Mouse (Mus musculus) midbrain, embryonic 11.5 days (tissue): ENCODE results near the gene Hist1h2ad. TPM values are rescaled to one million over a fixed set of nuclear protein-coding genes. Genes with fewer than 3 reads are reported as not detected.
"Not testable (repeated sequence)": the region's sequence is repeated elsewhere in the genome, so short reads cannot be mapped to it uniquely, and the experiment has no call there.

ENCODE experiments used
- ATAC-seq: fragments of 200-750 bp; cut with Nextera tagmentation; 2 replicates; pipeline ENCODE4 v1.8.0; 2017; ENCODE audit warnings: moderate TSS enrichment, moderate library complexity; ENCODE audit not compliant: low FRiP score
- DNase-seq: peaks from one replicate; pipeline ENCODE4 v3.0.0; 2015; ENCODE audit warnings: low spot score; ENCODE audit errors: missing footprints
- H3K27ac ChIP-seq: fragments of 300-500 bp; sonication (generic); 2 replicates; pipeline ENCODE4 v1.5.1; 2014; ENCODE audit warnings: low read depth, low read length
- H3K27me3 ChIP-seq: fragments of 300-500 bp; sonication (generic); 2 replicates; pipeline ENCODE4 v1.6.1; 2014; ENCODE audit warnings: mild to moderate bottlenecking, low read length, moderate library complexity, mixed read lengths; ENCODE audit not compliant: control insufficient read depth, insufficient read depth
- H3K36me3 ChIP-seq: fragments of 300-500 bp; sonication (generic); 2 replicates; pipeline ENCODE4 v1.6.1; 2014; ENCODE audit warnings: mild to moderate bottlenecking, low read length, moderate library complexity, mixed read lengths; ENCODE audit not compliant: control insufficient read depth, insufficient read depth
- H3K4me1 ChIP-seq: fragments of 300-500 bp; sonication (generic); 2 replicates; pipeline ENCODE4 v1.6.1; 2014; ENCODE audit warnings: low read length; ENCODE audit not compliant: control insufficient read depth, insufficient read depth
- H3K4me2 ChIP-seq: fragments of 300-500 bp; sonication (generic); 2 replicates; pipeline ENCODE4 v1.6.1; 2014; ENCODE audit warnings: mild to moderate bottlenecking, moderate library complexity
- H3K4me3 ChIP-seq: fragments of 300-500 bp; sonication (generic); 2 replicates; pipeline ENCODE4 v1.5.1; 2014; ENCODE audit warnings: low read depth, low read length
- H3K9ac ChIP-seq: fragments of 300-500 bp; sonication (generic); 2 replicates; pipeline ENCODE4 v1.6.1; 2014; ENCODE audit warnings: low read length
- H3K9me3 ChIP-seq: fragments of 300-500 bp; sonication (generic); 2 replicates; pipeline ENCODE4 v1.6.1; 2016; ENCODE audit warnings: low read length; ENCODE audit not compliant: control insufficient read depth
- WGBS: fragments of 180-500 bp; shearing (Covaris S2); extraction: QIAGEN DNeasy Blood & Tissue Kit; methylation state at CpG from one replicate; pipeline ENCODE4 v1.1.7; 2014; 5-methylcytosine and 5-hydroxymethylcytosine counted together
- polyA plus RNA-seq: library from polyadenylated mRNA; unstranded; fragments of >200 nt; fragmentation: Nextera tagmentation; extraction: Ambion mirVana; gene quantifications from 2 replicates; pipeline ENCODE4 v1.2.1, GENCODE M21; 2014

Gene Hist1h2ad
- polyA plus RNA-seq, 1 experiment from 2014 or later, result 1.9 TPM

- H3K4me2 ChIP-seq, result peak overlapping the region; percentile 71
- not testable (repeated sequence) for H3K27me3 ChIP-seq, H3K4me1 ChIP-seq, H3K9me3 ChIP-seq, H3K36me3 ChIP-seq, DNase-seq, ATAC-seq
- peak overlapping the region; percentile 96; the same call in 1 of the 2 replicates for H3K27ac ChIP-seq
- H3K4me3 ChIP-seq, result peak overlapping the region; percentile 35
- peak overlapping the region; percentile 86; the same call in 1 of the 2 replicates for H3K9ac ChIP-seq
- 0% methylated on average over 2 of the region's 5 CpGs for WGBS
Observed at GRCm38 (mm10) chr13:23561531-23561882, 12.7 kb upstream of the Hist1h2ad start.

GRCm38 (mm10) chr13:23561883-23562659 is 12.1 kb upstream of the Hist1h2ad start, which contains the start of gene Hist1h3e:
TSS of gene Hist1h3e (minus strand) at chr13:23562369.
- peak within 1 kb of the TSS; percentile 86 for H3K9ac ChIP-seq
- H3K4me3 ChIP-seq, result peak within 1 kb of the TSS; percentile 35
- 0% methylated on average over 46 of the region's 67 CpGs for WGBS
- H3K4me1 ChIP-seq, H3K36me3 ChIP-seq, H3K9me3 ChIP-seq, H3K27me3 ChIP-seq: not testable (repeated sequence)
- ATAC-seq, result peak; percentile 98
- peak; percentile 99 for DNase-seq
- H3K27ac ChIP-seq, result peak within 1 kb of the TSS; percentile 96
- H3K4me2 ChIP-seq, result peak within 1 kb of the TSS; percentile 71

- 4% methylated on average over 18 of the region's 18 CpGs for WGBS
- H3K4me2 ChIP-seq, result peak overlapping the region; percentile 71
- DNase-seq (peak; percentile 96), ATAC-seq (peak; percentile 65)
- H3K9me3 ChIP-seq, result no peaks in the 10 kb centered on the region
- no peaks in the 10 kb centered on the region for H3K27me3 ChIP-seq
- H3K4me1 ChIP-seq, result no peaks in the 10 kb centered on the region
- H3K9ac ChIP-seq, result peak overlapping the region; percentile 86
- H3K36me3 ChIP-seq, result no peaks in the 10 kb centered on the region
- H3K27ac ChIP-seq, result peak overlapping the region; percentile 96
- H3K4me3 ChIP-seq, result peak overlapping the region; percentile 35
Observed at GRCm38 (mm10) chr13:23562699-23563462, 11.3 kb upstream of the Hist1h2ad start.

- Histone ChIP-seq H3K9me3 (no peaks in the 10 kb centered on the region), H3K36me3 (no peaks in the 10 kb centered on the region), H3K4me1 (no peaks in the 10 kb centered on the region; the same call in 1 of the 2 replicates), H3K27me3 (no peaks in the 10 kb centered on the region), H3K4me3 (no peak overlapping the region), H3K27ac (0 out of 2 replicates have a peak overlapping the region, but pooled peaks have one; percentile 96), H3K9ac (no peak overlapping the region), H3K4me2 (no peak overlapping the region)
- WGBS, result 87% methylated on average over 2 of the region's 2 CpGs
- ATAC-seq, result no peak
- no peak for DNase-seq
Observed at GRCm38 (mm10) chr13:23564482-23564881, 9.7 kb upstream of the Hist1h2ad start.

GRCm38 (mm10) chr13:23570261-23571021 is 3.7 kb upstream of the Hist1h2ad start:
- not testable (repeated sequence) for H3K9me3 ChIP-seq, H3K4me1 ChIP-seq, H3K36me3 ChIP-seq, H3K27me3 ChIP-seq, ATAC-seq
- peak; percentile 94 for DNase-seq
- H3K4me2 ChIP-seq, result peak overlapping the region; percentile 42
- peak overlapping the region; percentile 93 for H3K27ac ChIP-seq
- H3K4me3 ChIP-seq, result peak overlapping the region; percentile 43
- peak overlapping the region; percentile 57; the same call in 1 of the 2 replicates for H3K9ac ChIP-seq
- WGBS, result 4% methylated on average over 19 of the region's 41 CpGs

- Histone ChIP-seq H3K4me1 (peaks cover 6% of the 10 kb centered on the region; the same call in 1 of the 2 replicates), H3K27ac (peak within 1 kb of the TSS; percentile 93), H3K4me2 (peak within 1 kb of the TSS; percentile 63), H3K4me3 (peak within 1 kb of the TSS; percentile 43), H3K27me3 (no peaks in the 10 kb centered on the region), H3K9me3 (no peaks in the 10 kb centered on the region), H3K9ac (peak within 1 kb of the TSS; percentile 75), H3K36me3 (no peaks in the 10 kb centered on the region)
- 0% methylated on average over 18 of the region's 18 CpGs for WGBS
- peak; percentile 90 for ATAC-seq
- peak; percentile 96 for DNase-seq
Observed at GRCm38 (mm10) chr13:23571022-23571503, 3.1 kb upstream of the Hist1h2ad start, which contains the start of the genes Hist1h2ae and Hist1h2bg. TSS of gene Hist1h2ae (minus strand) at chr13:23571220. TSS of gene Hist1h2bg (plus strand) at chr13:23571396.

GRCm38 (mm10) chr13:23571504-23572217 is 2.5 kb upstream of the Hist1h2ad start:
- ATAC-seq, H3K36me3 ChIP-seq, H3K27me3 ChIP-seq, H3K4me1 ChIP-seq, H3K9me3 ChIP-seq: not testable (repeated sequence)
- Histone ChIP-seq H3K9ac (peak overlapping the region; percentile 75), H3K4me2 (peak overlapping the region; percentile 63), H3K4me3 (peak overlapping the region; percentile 43), H3K27ac (peak overlapping the region; percentile 93)
- DNase-seq, result peak; percentile 91
- WGBS, result under 1% methylated on average over 11 of the region's 34 CpGs
